Mouse (Mus musculus) cerebellum, adult 8-10 months (tissue): ENCODE data around the gene Kri1.
"Not testable (repeated sequence)": the region's sequence is repeated elsewhere in the genome, so short reads cannot be mapped to it uniquely, and the experiment has no call there.

Experiments
- DNase-seq: peaks from one replicate; pipeline ENCODE4 v3.0.0; 2022

Kri1 gene

GRCm38 (mm10) chr9:21314367-21315140 is 26.8 kb upstream of the Kri1 start:
- no peak for DNase-seq

DNA sequence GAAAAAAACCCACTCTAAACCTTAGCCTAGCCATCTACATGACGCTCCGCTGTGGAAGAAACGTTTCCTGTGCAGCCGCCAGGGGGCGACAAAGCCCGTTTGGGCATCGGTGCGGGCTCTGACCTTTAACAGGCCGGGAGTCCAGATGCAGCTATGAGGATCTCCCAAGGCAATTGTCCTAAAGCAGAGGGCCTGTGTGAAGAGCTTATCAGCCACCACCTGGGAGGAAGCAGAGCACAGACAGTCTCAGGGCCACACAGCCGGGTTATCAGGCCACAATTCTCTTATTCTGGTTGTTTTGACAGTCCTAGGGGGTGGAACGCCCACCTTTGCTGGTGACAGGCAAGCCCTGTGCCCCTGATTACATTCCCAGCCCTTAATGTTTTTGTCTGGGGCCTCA is 25.6 kb upstream of the Kri1 start:
- DNase-seq: peak; percentile 88

DNA sequence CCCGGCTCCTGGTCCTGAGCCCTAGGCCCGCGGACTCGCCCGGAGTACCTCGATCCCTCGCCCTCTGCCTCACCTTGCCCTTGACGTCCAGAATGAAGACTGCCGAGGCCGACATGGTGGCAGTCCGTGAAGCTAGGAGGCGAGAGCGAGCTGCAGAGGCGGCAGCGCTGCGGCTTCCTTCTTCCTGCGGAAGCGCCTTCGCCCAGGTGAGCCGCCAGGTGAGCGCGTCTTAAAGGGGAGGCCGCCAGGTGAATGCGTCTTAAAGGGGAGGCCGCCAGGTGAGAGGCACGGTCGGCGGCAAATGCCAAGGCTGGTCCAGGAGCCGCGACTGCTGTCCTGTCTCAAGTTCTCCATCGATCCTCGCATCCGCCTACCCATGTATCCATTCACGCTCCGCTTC is 24.4 kb upstream of the Kri1 start, which contains the start of gene Ap1m2:
Gene Ap1m2, minus strand, starts transcription at position 204 of the 400 bp plus-strand sequence.
- DNase-seq: no peak

- DNase-seq: no peak
These were observed 23.9 kb upstream of the Kri1 start for GRCm38 (mm10) chr9:21311695-21312094.

- DNase-seq: no peak
These were observed 21.5 kb upstream of the Kri1 start for GRCm38 (mm10) chr9:21309150-21309741.

DNA sequence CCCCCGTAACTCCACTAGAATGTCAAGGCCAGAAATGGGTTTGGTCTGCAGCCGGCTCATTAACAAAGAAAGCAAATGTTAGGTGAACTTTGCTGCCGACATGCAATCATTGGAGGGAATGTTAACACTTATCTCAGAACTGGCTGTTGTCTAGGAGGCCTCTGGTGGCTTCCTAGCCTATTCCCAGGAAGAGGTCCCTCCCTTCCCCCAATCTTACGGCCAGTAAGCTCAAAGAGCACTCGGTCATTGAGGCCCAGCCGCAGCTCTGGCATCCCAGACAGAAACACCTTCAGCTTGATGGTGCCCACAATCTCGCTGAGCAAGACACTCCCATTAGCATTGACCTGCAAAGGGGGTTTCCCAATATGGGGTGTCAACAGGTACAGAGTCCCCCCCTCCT is 17.3 kb upstream of the Kri1 start:
- DNase-seq: no peak

DNA sequence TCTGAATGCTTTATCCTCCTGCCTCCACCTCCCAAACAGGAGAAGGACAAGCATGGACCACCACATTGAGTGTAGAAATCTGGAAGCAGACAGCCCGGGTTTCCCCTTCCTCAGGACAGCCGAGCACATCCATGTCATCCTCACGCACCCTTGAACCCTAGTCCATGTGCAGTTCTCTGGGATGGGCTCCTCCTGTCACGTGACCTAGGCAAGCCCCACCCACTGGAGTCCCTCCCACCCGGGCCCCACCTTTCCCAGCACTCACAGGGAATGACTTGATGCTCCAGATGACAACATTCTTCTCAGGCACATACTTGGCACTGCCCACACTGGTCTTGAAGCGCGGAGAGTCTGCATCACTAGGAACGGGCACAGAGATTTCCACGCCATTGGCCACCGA is 11.2 kb upstream of the Kri1 start:
- no peak for DNase-seq

DNA sequence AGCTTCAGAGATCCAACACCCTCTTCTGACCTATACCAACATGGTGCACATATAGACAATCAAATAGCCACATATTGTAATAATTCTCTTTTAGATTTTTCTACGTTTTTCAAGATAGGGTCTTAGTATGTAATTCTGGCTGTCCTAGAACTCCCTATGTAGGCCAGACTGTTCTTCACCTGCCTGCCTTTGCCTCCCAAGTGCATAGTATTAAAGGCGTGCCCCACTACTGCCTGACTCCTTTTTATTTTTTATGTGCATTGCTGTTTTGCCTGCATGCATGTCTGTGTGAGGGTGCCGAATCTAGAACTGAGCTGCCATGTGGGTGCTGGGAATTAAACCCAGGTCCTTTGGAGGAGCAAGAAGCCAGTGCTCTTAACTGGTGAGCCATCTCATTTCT is 4.5 kb upstream of the Kri1 start:
- DNase-seq: no peak

DNA sequence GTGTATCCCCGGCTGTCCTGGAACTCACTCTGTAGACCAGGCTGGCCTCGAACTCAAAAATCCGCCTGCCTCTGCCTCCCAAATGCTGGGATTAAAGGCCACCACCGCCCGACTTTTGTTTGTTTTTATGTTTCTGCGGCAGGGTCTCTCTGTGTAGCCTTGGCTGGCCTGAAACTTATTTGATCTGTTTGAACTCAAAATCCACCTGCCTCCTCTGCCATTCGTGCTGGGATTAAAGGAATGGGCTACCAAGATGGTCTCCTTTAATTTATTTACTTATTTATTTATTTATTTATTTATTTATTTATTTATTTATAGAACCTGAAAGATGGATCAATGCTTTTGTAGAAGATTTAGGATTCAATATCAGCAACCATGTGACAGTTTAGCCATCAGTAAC is 4.1 kb upstream of the Kri1 start:
- DNase-seq: not testable (repeated sequence)

DNA sequence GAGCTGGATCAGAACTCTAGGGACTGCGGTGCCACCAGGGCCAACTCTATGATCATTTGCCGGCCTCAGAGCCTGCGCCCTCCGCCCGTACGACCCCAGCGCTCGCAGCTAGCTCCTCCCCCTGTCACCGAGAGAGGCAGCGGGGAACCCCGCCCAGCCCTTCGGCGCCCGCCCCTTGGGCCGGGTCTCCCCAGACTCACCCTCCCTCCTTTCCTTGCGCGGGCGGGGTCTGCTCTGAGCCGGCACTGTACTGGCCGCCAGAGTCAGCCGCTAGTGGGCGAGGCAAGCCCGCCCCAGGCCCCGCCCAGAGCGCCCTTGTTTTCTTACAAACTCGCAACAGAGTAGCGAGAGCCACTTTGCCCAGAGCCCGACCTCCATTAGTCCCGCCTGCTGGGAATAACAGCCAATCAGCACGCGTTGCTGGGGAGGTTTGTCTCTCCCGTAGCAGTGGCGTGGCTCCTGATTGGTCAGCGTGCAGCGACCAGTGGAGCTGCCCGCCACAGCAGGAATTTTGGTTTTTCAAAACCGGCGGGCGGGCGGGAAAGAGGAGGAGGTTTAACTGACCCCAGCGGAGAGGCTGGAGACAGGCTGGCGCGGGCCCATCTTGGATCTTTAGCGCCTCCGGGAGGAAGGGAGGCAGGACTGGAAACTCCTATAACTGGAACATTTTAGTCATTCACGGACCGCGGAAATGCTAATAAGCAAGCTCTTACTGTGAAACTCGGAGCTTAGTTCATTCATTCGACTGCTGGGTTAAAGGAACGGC is 3.4 kb upstream of the Kri1 start, which contains the start of gene Cdkn2d:
Gene Cdkn2d, minus strand, starts transcription at position 386 of the 766 bp plus-strand sequence.
- peak; percentile 99 for DNase-seq

GRCm38 (mm10) chr9:21290589-21290988 is 2.8 kb upstream of the Kri1 start:
- no peak for DNase-seq

DNA sequence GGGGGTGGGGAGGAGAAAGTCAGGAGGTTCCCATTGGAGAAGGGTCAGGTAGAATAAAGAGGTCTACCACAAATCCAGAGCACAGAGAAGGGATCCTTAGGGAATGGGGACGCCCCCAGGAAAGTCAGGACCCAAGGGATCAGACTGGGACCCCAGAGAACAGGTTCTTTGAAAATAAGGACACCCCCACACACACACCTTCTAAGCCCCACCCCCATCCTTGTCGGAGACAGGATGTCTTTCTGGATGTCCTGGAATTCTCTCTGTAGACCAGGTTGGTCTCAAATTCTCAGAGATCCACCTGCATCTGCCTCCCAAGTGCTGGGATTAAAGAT is 1.5 kb upstream of the Kri1 start:
- DNase-seq: no peak

- no peak for DNase-seq
These were observed 901 bp upstream of the Kri1 start for GRCm38 (mm10) chr9:21288404-21289336.

DNA sequence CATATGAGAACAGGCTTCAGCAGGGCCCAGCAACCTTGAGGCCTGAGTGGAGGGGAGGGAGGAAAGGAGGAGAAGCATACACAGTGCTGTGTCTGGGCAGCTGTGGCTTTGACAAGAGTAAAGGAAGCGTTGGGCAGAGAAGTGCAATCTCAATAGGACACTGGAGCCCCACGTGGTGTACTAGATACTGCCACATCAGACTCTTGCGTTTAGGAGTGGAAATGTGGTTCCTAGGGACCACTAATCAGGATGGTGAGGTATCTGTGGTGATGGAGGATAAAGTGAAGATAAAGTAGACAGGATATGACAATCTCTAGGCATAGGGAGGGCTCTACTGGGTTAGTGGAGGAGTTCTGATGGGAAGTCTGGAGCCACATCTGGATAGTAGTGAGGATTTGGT is 1.0 kb downstream of the Kri1 start:
- no peak for DNase-seq

DNA sequence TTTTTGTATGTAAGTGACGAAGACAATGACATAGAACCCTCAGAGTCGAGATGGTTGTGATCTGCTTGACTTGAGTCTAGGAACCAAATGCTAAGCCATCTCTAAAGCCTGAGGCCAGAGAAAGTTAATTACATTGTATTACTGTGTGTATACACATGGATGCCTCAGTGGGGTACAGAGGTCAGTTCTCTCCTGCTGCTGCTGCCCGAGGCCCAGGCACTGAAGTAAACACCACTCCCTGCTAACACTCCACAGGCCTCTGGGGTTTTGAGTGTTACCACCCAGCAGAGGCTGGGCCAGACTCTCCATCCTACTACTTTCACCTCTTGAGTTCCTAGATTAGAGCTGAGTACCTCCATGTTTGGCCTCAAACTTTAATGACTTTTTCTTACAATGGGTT is 3.8 kb downstream of the Kri1 start:
- no peak for DNase-seq

DNA sequence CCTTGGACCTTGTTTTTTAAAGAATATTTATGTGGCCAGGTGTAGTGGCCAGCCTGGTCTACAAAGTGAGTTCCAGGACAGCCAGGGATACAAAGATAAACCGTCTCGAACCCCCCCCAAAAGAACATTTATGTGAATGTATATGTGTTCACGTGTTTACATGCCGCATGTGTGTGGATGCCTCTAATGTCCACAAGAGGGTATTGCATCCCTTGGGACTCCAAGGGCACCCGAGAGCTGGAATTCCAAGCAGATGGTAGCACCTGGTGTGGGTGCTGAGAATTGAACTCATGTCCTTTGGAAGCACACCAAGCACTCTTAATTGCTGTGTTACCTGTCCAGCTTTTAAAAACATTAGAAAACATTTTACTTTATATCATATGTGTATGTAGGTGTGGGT is 4.2 kb downstream of the Kri1 start:
- DNase-seq: no peak

- DNase-seq: no peak
These were observed 10.0 kb downstream of the Kri1 start for GRCm38 (mm10) chr9:21277776-21278175.

DNA sequence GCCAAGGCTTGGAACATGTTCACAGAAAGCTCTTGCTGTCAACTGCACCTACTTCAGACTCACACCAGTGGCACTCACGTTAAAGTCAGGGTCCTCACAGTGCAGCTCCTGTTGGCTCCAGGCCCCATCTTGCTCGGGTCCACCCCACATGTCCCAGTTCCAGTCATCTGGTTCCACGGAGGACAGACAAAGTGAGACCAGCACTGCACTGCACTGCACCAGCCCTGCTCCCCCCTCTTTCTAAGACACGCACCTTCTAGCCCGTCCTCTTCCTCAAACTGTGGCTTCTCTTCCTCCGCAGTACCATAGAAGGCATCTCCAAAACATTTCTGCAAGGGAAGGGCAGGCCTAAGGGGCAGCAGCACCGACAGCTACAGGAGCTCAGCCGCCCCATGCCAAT is 11.5 kb downstream of the Kri1 start:
- no peak for DNase-seq

GRCm38 (mm10) chr9:21275727-21276126 is 12.0 kb downstream of the Kri1 start:
- DNase-seq: no peak

DNA sequence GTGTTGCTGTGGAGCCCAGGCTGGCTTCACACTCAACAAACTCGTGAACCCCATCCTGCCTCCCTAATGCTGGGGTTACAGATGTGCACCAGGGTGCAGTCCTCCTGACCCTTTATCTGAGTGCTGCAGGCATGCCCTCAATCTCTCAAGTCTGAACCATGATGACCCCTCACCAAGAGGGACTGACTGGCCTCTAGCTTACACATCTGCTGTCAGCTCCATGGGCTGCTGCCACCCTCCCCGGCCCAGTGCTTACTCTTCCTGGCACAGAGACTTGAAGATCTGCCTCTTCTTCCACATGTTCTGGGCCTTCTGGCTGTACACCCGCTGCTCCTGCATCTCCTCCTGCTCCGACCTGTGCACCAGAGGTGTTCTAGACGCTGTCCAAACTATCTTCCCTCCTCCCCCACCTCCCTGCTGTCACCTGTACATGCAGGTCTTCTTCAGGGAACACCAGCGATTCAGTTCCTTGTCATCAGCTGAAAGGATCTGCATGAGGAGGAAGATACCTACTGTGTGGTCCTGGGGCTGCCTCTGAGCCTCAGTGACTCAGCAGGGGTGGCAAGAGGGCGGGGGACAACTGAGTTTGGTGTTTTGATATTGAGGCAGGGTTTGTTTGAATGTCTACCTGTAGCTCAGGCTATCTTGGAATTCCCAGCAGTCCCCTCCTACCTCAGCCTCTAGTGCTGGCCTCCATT is 12.6 kb downstream of the Kri1 start:
- no peak for DNase-seq

GRCm38 (mm10) chr9:21274336-21274735 is 13.4 kb downstream of the Kri1 start:
- DNase-seq: no peak

DNA sequence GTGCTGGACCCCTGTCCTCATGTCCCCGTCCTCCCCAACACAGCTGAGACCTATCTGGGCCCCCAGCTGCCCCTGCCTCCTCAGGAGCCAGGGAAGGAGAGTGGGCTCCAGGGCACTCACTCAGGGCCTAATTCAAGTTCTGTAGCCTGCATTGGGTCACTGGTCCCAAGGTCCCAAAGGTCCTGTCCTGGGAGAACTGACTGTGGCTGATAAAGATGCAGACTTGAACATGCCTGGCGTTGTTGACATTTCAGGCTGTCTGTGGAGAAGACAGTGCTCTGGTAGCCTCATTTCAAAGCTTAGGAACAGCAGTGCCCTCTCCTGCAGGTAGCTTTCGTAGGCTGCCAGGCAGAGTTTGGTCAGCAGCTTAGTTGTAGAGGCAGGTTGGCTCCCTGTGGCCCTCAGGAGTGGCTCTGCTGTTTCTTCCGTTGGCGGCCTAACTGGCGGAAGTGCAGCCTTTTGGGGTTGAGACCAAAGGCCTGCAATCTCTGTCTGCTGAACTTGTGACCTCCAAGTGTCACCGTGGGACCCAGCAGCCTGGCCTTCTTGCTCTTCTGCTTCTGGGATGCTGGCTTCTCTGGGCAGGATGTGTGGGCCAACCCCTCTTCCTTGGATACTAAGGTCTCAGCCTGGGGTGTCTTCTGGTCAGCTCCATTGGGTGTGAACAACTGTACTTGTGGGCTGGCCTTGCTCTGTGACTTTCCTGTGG is 14.1 kb downstream of the Kri1 start:
- no peak for DNase-seq
